Mouse (Mus musculus) erythroblast, embryonic 14.5 days (primary cell): Measurements from ENCODE around the gene Gm10142.

ENCODE experiments used
- GATA1 ChIP-seq: IDR thresholded peaks from 2 replicates; pipeline ENCODE4 v1.6.1; 2012; ENCODE audit warnings: low read length, inconsistent platforms, mixed read lengths
- TAL1 ChIP-seq: IDR thresholded peaks from 3 replicates; pipeline ENCODE4 v1.6.1; 2012; ENCODE audit warnings: low read length, inconsistent platforms, mixed read lengths

GRCm38 (mm10) chr10:77685895-77686664 lies 29.5 kb upstream of the Gm10142 start, which contains the start of gene Tspear:
- TF ChIP-seq GATA1, result no peak
- TF ChIP-seq TAL1, result no peak
